Mouse (Mus musculus): ENCODE measurements around the gene Rab6a. TPM values are rescaled to one million over a fixed set of nuclear protein-coding genes. Genes with fewer than 3 reads are reported as not detected.

Rab6a gene
- polyA plus RNA-seq, 1 experiment from 2014 or later = 294 TPM

- no peaks in the 10 kb centered on the region for H3K27me3 ChIP-seq (replicated peaks; ENCODE audit: control insufficient read depth, insufficient read depth, low read length)
- no peak overlapping the region for H3K4me3 ChIP-seq (ENCODE audit: low read length)
- WGBS = 59% methylated on average over 2 of the region's 2 CpGs
- ATAC-seq = peak; percentile 49; the same call in 1 of the 2 replicates
- H3K4me2 ChIP-seq (ENCODE audit: low read length) = no peak overlapping the region
- H3K4me1 ChIP-seq (ENCODE audit: control insufficient read depth, insufficient read depth, low read depth, low read length) = peaks cover 5% of the 10 kb centered on the region
- peaks cover under 1% of the 10 kb centered on the region; the same call in 1 of the 2 replicates for H3K36me3 ChIP-seq (ENCODE audit: control insufficient read depth, insufficient read depth, low read length)
- H3K9me3 ChIP-seq (ENCODE audit: control insufficient read depth, low read length) = no peaks in the 10 kb centered on the region
- no peak overlapping the region for H3K9ac ChIP-seq (ENCODE audit: low read depth, low read length)
- no peak overlapping the region for H3K27ac ChIP-seq (ENCODE audit: low read depth, low read length)
Measured at GRCm38 (mm10) chr7:100578794-100579193, 28.4 kb upstream of the Rab6a start.

- peak overlapping the region; percentile 84 for H3K9ac ChIP-seq (ENCODE audit: low read depth, low read length)
- ATAC-seq = no peak
- H3K9me3 ChIP-seq (ENCODE audit: control insufficient read depth, low read length) = no peaks in the 10 kb centered on the region
- H3K27me3 ChIP-seq (replicated peaks; ENCODE audit: control insufficient read depth, insufficient read depth, low read length) = no peaks in the 10 kb centered on the region
- WGBS = 38% methylated on average over 7 of the region's 7 CpGs
- peak overlapping the region; percentile 79 for H3K4me2 ChIP-seq (ENCODE audit: low read length)
- H3K36me3 ChIP-seq (ENCODE audit: control insufficient read depth, insufficient read depth, low read length) = no peaks in the 10 kb centered on the region
- H3K4me1 ChIP-seq (ENCODE audit: control insufficient read depth, insufficient read depth, low read depth, low read length) = peaks cover 5% of the 10 kb centered on the region
- peak overlapping the region; percentile 51 for H3K4me3 ChIP-seq (ENCODE audit: low read length)
- no peak overlapping the region; the same call in 1 of the 2 replicates for H3K27ac ChIP-seq (ENCODE audit: low read depth, low read length)
Measured at GRCm38 (mm10) chr7:100582235-100582634, 25.0 kb upstream of the Rab6a start.

DNA sequence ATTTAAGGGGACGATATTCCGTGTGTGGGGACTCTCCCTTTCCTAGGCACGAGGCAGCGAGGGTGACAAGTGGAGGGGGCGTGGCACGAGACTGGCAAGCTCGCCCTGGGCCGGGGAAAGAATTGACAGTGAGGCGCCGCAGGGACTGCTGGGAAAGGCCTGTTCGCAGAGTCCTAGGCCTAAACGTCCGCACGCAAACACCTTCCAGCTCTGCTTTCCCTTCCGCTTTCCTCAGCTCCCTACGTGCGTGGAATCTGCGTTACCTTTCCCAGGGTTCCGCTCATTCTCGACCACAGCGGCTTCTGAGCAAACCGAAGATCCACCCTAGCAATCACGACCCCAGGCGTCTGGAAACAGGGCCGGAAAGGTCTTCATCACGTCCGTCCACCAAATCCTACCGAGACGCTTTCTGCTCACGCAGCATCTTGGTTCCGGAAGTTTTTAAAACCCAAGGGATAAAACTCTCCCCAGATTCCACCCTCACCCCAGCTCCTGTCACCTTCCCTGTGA is 24.4 kb upstream of the Rab6a start:
- peak overlapping the region; percentile 51 for H3K4me3 ChIP-seq (ENCODE audit: low read length)
- peak overlapping the region; percentile 79 for H3K4me2 ChIP-seq (ENCODE audit: low read length)
- H3K27me3 ChIP-seq (replicated peaks; ENCODE audit: control insufficient read depth, insufficient read depth, low read length) = no peaks in the 10 kb centered on the region
- under 1% methylated on average over 30 of the region's 31 CpGs for WGBS
- peak overlapping the region; percentile 92 for H3K27ac ChIP-seq (ENCODE audit: low read depth, low read length)
- ATAC-seq = peak; percentile 96
- no peaks in the 10 kb centered on the region for H3K9me3 ChIP-seq (ENCODE audit: control insufficient read depth, low read length)
- peaks cover 5% of the 10 kb centered on the region for H3K4me1 ChIP-seq (ENCODE audit: control insufficient read depth, insufficient read depth, low read depth, low read length)
- H3K9ac ChIP-seq (ENCODE audit: low read depth, low read length) = peak overlapping the region; percentile 84
- H3K36me3 ChIP-seq (ENCODE audit: control insufficient read depth, insufficient read depth, low read length) = no peaks in the 10 kb centered on the region

GRCm38 (mm10) chr7:100589816-100590215 is 17.4 kb upstream of the Rab6a start:
- Histone ChIP-seq H3K9me3 (ENCODE audit: control insufficient read depth, low read length) (no peaks in the 10 kb centered on the region), H3K4me3 (ENCODE audit: low read length) (no peak overlapping the region), H3K36me3 (ENCODE audit: control insufficient read depth, insufficient read depth, low read length) (no peaks in the 10 kb centered on the region), H3K4me2 (ENCODE audit: low read length) (no peak overlapping the region), H3K27me3 (replicated peaks; ENCODE audit: control insufficient read depth, insufficient read depth, low read length) (no peaks in the 10 kb centered on the region), H3K27ac (ENCODE audit: low read depth, low read length) (no peak overlapping the region), H3K4me1 (ENCODE audit: control insufficient read depth, insufficient read depth, low read depth, low read length) (no peaks in the 10 kb centered on the region), H3K9ac (ENCODE audit: low read depth, low read length) (no peak overlapping the region)
- WGBS = 72% methylated on average over 1 of the region's 1 CpGs
- ATAC-seq = no peak

DNA sequence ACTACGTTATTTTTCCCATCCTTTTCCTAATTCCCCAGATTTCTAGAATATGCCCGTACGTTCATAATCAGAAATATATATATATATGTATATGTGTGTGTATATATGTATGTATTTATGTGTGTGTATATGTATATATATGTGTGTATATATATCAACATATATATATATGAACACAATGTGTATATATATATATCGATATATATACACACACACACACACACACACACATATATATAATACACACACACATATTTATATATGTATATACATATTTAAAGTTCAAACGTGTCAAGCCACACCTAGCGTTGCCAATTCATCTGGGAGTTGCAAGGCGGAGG is 16.7 kb upstream of the Rab6a start:
- H3K4me1 ChIP-seq (ENCODE audit: control insufficient read depth, insufficient read depth, low read depth, low read length) = no peaks in the 10 kb centered on the region
- H3K27ac ChIP-seq (ENCODE audit: low read depth, low read length) = peak overlapping the region; percentile 89
- no peaks in the 10 kb centered on the region for H3K27me3 ChIP-seq (replicated peaks; ENCODE audit: control insufficient read depth, insufficient read depth, low read length)
- peak overlapping the region; percentile 72 for H3K9ac ChIP-seq (ENCODE audit: low read depth, low read length)
- H3K36me3 ChIP-seq (ENCODE audit: control insufficient read depth, insufficient read depth, low read length) = no peaks in the 10 kb centered on the region
- peak overlapping the region; percentile 57 for H3K4me3 ChIP-seq (ENCODE audit: low read length)
- H3K9me3 ChIP-seq (ENCODE audit: control insufficient read depth, low read length) = no peaks in the 10 kb centered on the region
- peak overlapping the region; percentile 53 for H3K4me2 ChIP-seq (ENCODE audit: low read length)
- WGBS = 40% methylated on average over 7 of the region's 7 CpGs
- no peak; the same call in 1 of the 2 replicates for ATAC-seq

- Histone ChIP-seq H3K4me3 (ENCODE audit: low read length) (peak overlapping the region; percentile 57), H3K9me3 (ENCODE audit: control insufficient read depth, low read length) (no peaks in the 10 kb centered on the region), H3K9ac (ENCODE audit: low read depth, low read length) (peak overlapping the region; percentile 72), H3K4me2 (ENCODE audit: low read length) (peak overlapping the region; percentile 53), H3K36me3 (ENCODE audit: control insufficient read depth, insufficient read depth, low read length) (no peaks in the 10 kb centered on the region), H3K27me3 (replicated peaks; ENCODE audit: control insufficient read depth, insufficient read depth, low read length) (no peaks in the 10 kb centered on the region), H3K4me1 (ENCODE audit: control insufficient read depth, insufficient read depth, low read depth, low read length) (no peaks in the 10 kb centered on the region), H3K27ac (ENCODE audit: low read depth, low read length) (peak overlapping the region; percentile 89)
- WGBS = under 1% methylated on average over 18 of the region's 20 CpGs
- peak; percentile 97 for ATAC-seq
Measured at GRCm38 (mm10) chr7:100590845-100591521, 16.2 kb upstream of the Rab6a start.

DNA sequence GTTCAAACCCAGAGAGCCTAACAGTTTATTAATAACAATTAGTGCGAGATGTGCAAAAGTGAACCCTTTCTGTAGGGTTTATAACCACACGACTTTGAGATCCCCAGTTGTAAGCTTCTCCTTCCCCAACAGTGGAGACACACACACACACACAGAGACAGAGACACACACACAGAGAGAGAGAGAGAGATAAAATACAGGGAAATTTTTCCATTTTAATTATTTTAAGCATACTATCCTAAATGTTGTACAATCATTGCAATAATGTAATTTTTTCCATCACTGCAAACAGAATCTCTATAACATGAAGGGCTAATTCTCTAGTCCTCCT is 15.7 kb upstream of the Rab6a start:
- peak overlapping the region; percentile 89; the same call in 1 of the 2 replicates for H3K27ac ChIP-seq (ENCODE audit: low read depth, low read length)
- peak overlapping the region; percentile 72 for H3K9ac ChIP-seq (ENCODE audit: low read depth, low read length)
- peak; percentile 21 for ATAC-seq
- H3K4me1 ChIP-seq (ENCODE audit: control insufficient read depth, insufficient read depth, low read depth, low read length) = no peaks in the 10 kb centered on the region
- H3K4me2 ChIP-seq (ENCODE audit: low read length) = peak overlapping the region; percentile 53
- no peaks in the 10 kb centered on the region for H3K27me3 ChIP-seq (replicated peaks; ENCODE audit: control insufficient read depth, insufficient read depth, low read length)
- WGBS = 2% methylated on average over 2 of the region's 2 CpGs
- peak overlapping the region; percentile 57 for H3K4me3 ChIP-seq (ENCODE audit: low read length)
- H3K9me3 ChIP-seq (ENCODE audit: control insufficient read depth, low read length) = no peaks in the 10 kb centered on the region
- no peaks in the 10 kb centered on the region for H3K36me3 ChIP-seq (ENCODE audit: control insufficient read depth, insufficient read depth, low read length)

GRCm38 (mm10) chr7:100593349-100593748 is 13.9 kb upstream of the Rab6a start:
- H3K36me3 ChIP-seq (ENCODE audit: control insufficient read depth, insufficient read depth, low read length) = no peaks in the 10 kb centered on the region
- H3K4me2 ChIP-seq (ENCODE audit: low read length) = no peak overlapping the region
- no peak for ATAC-seq
- H3K27ac ChIP-seq (ENCODE audit: low read depth, low read length) = no peak overlapping the region
- H3K4me1 ChIP-seq (ENCODE audit: control insufficient read depth, insufficient read depth, low read depth, low read length) = no peaks in the 10 kb centered on the region
- H3K27me3 ChIP-seq (replicated peaks; ENCODE audit: control insufficient read depth, insufficient read depth, low read length) = no peaks in the 10 kb centered on the region
- H3K9ac ChIP-seq (ENCODE audit: low read depth, low read length) = no peak overlapping the region
- no peak overlapping the region for H3K4me3 ChIP-seq (ENCODE audit: low read length)
- no peaks in the 10 kb centered on the region for H3K9me3 ChIP-seq (ENCODE audit: control insufficient read depth, low read length)

DNA sequence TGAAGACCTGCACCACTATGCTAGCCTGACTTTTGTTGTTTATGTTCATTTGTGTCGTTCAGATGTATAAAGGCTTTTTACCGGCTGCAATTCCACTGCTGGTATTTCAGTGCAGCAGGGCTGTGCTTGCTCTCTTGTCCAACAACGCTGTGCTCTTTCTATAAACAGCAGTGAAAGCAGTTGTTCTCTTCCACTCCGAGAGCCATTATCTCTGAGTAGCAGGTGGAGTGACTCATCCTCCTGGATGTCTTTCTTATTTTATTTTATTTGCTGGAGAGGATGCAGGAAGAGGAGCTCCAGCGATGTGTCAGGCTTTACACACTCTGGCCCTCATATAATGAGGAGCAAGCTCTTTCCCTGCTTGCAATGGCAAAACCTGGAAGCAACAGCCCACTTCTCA is 7.0 kb upstream of the Rab6a start:
- Histone ChIP-seq H3K4me3 (ENCODE audit: low read length) (no peak overlapping the region), H3K36me3 (ENCODE audit: control insufficient read depth, insufficient read depth, low read length) (no peaks in the 10 kb centered on the region), H3K4me2 (ENCODE audit: low read length) (no peak overlapping the region), H3K4me1 (ENCODE audit: control insufficient read depth, insufficient read depth, low read depth, low read length) (no peaks in the 10 kb centered on the region), H3K27ac (ENCODE audit: low read depth, low read length) (no peak overlapping the region), H3K9me3 (ENCODE audit: control insufficient read depth, low read length) (no peaks in the 10 kb centered on the region), H3K27me3 (replicated peaks; ENCODE audit: control insufficient read depth, insufficient read depth, low read length) (no peaks in the 10 kb centered on the region), H3K9ac (ENCODE audit: low read depth, low read length) (no peak overlapping the region)
- ATAC-seq = no peak
- 80% methylated on average over 5 of the region's 5 CpGs for WGBS
